Mouse (Mus musculus) urinary bladder, adult 18-20 months (tissue): ENCODE measurements around the gene Btg1.

Experiments used
- DNase-seq, 2 experiments: peaks; one replicate each; pipeline ENCODE4 v3.0.0; 2022; ENCODE audit warnings: low spot score in 2 of 2, mixed read lengths in 2 of 2

Btg1 gene

GRCm38 (mm10) chr10:96630110-96630509, 13.3 kb downstream of the Btg1 start:
- no peak for DNase-seq

DNA sequence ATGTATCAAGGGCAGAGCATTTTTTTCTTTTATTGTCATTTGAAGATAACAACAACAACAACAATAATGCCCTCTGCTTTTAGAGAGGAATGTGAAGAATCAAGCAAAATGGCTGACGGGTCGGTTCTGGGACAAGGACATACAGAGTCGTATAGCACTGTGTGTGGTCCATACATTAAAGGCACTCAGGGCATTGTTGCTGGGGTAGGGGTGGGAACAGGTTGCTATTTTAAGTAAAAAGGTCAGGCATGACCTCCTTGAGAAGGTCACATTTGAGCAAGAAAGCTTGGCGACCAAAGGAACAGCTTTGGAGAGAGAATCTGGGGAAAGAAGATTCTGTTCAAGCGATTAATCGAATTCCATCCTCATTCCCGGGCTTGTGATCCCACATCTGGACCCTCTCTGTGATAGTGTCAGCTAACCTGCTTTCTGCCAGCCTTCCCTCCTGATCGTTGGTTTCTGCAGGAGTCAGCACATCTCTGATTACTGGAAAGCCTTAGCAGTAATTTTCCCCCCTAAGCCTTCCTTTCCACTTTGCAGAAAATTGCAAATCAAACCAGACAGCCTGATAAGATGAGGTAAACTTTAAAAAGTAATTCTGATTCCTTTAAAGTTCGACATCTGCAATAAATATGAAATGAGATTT, 14.4 kb downstream of the Btg1 start:
- DNase-seq: no peak

- DNase-seq: no peak
Measured at GRCm38 (mm10) chr10:96632271-96633144, 15.7 kb downstream of the Btg1 start.

- DNase-seq: no peak
Measured at GRCm38 (mm10) chr10:96633145-96633516, 16.3 kb downstream of the Btg1 start.

DNA sequence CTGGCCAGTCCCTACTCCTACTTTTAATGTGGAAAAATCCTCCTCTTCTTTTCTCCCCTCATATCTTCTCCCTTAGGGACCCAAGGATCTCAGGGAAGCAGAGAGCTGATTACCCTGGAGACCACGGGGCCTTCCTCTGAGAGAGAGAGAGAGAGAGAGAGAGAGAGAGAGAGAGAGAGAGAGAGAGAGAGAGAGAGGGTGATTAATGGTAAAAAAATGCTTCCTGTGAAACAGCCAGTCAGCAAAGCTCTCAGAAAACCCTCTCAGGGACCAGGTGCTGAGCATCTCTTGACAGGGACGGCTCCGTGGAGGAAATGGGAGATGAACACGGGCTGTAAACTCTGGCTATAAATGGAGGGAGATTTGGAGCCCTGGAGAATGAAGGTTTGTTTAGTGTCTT, 18.7 kb downstream of the Btg1 start:
- DNase-seq: no peak

DNA sequence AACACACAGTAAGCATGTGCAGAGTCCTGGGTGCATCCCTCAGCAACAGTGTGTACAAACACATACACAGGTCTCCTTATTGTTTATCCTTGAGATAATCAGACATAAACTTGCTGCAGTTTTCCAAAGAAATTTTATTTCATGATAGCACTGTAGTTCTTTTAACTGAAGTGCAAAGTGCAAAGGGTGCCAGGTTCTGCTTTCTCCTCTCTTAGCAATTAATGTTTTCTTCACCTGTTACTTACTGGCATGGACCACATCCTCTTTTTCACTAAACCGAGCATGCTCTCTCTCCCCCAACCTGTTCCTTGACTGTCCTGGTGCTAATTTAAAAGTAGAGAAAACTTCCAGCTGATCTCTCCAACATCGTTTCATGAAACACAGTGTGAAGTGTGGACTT, 21.7 kb downstream of the Btg1 start:
- no peak for DNase-seq

DNA sequence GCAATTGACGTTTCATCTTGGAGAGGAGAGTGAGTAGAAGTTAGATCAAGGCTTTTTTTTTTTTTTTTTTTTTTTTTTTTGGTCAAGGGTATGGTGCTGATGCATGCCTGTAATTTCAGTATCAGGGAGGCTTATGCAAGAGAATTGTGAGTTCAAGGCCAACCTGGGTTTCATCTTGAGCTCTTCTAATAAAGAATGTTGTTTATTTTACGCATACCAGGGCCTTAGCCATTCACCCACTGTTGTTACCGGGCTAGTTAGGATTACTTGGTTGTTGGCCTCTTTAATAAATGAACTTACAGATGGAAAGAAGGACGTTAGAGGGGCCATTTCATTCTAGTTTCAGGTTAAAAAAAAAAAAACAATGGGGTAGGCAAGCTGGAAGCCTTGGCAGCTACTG, 25.2 kb downstream of the Btg1 start:
- DNase-seq: no peak

GRCm38 (mm10) chr10:96642751-96643150, 25.9 kb downstream of the Btg1 start:
- DNase-seq: no peak

- DNase-seq: no peak
Measured at GRCm38 (mm10) chr10:96645183-96645582, 28.4 kb downstream of the Btg1 start.

DNA sequence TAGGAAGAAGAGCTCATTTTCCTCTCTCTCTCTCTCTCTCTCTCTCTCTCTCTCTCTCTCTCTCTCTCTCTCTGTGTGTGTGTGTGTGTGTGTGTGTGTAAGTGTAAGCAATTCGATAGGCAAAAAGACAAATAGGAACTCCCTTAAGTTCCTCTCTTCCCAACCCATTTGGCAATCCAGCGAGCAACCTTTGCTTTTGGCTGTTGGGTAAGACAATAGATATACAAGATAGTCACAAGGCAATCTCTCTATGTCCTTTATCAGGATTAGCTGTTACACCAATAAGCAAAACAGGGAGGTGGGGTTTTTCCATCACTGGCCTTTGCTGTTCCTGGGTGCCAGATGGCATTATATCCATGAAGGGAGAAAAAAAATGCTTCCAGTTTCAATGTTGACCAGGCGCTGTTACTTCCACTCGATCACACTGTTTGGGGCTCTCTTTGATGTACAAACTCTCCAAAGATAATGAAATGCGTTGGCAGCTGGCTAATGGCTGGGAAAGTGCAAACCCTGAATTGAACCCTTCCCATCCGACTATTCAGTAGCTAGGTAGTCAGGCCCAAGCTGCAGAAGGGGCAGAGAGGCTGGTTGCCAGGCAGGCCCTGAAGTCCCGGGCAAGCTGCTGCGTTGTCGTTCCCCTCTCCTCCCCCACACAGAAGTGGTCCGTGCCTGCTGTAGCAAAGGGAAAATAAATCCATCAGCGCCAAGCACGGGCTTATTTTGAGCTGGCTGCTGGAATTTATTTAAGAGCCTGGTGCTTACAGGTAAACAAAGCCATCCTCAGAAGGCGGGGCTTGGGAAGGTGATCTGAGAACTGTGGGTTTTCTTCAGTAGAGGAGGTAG, 29.4 kb downstream of the Btg1 start:
- DNase-seq: no peak

DNA sequence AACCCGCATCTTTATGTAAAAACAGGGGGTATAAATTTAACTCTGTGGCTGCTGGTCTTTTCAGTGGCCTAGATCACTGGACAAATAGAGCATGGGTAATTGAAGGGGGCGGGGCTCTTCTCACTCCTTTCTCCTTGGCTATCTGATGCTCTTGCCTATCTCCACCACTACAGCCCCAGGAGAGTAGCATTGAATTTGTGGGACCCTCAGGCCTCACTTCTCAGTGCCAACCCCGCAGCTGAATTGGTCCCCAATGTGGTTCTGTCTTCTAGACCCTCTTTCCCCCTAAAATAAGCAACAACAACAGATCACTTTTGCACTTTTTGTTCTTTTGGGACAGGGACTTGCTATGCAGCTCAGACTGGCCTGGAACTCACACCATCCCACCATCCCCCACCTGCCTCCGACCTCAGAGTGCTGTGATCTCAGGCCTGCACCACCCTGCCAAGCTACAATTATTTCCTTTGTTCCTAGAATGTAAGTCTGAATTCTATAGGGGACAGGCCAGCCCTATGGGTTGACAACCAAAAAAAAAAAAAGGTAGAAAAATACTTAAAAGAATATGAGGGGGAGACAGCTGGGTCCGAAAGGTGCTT, 30.2 kb downstream of the Btg1 start:
- DNase-seq: no peak

DNA sequence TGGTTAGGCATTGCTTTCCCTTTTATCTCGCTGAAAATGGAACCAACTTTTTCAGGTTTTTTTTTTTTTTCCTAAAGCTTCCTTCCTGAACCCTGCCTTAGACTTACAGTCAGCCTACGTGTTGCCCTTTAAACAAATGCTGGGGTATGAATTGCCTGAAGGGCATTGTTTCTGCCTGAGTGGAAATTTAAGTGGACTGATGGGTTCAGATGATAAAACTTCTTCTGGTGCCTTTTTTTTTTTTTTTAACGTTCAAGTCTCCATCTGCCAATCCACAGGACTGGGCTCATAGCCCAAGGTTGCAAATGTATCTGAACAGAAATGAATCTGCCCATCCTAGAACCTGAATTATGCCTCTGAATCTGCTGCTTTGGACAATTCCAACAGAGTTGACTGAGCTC, 31.4 kb downstream of the Btg1 start:
- no peak for DNase-seq

DNA sequence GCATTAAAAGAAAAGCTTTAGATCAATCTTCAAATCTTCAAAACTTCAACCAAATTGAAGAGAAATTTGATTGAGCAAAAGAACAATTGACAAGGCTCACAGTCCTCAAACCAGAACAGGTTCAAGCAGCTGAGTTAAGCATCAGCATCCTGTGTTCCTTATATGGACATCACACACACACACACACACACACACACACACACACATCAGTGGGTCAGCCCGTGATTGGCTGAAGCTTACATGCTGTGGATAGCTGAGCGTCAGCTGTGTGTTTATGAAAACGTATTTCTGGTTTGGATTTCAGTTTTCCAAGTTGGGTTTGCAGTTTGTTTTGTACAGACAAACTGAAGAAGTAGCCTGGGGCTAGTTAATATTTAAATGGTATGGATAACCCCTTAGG, 32.7 kb downstream of the Btg1 start:
- DNase-seq: no peak

DNA sequence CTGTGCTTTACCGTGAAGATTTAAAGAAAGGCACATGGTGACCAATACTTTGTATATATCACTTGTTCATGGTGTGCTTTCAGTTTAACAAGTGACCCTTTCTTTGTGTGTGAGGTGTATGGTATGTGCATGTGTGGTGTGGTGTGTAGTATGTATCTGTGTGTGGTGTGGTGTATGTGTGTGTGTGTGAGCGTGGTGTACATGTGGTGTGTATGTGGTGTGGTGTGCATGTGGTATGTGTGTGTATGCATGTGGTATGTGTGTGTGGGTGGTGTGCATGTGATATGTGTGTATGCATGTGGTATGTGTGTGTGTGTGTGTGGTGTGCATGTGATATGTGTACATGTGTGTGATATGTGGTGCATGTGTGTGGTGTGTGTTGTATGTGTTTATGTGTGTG, 35.6 kb downstream of the Btg1 start:
- DNase-seq: no peak

- DNase-seq: no peak
Measured at GRCm38 (mm10) chr10:96653030-96653429, 36.2 kb downstream of the Btg1 start.

DNA sequence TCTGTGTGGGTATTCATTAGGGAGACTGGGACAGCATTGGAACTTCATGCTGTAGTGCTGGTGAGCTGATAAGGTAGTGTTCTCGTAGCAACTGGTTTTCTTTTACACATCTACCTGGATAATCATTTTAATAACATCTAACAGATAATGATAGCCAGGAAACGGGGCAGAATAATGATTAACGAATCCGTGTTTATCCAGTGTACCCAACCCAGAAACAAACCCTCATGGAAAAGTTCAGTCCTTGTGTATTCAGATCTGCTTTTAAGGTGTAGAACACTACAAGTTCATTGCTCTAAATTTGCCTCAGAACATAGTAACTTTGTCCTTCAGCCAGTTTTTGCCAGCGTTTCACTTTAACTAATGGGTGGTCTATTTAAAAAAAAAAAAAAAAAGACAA, 37.3 kb downstream of the Btg1 start:
- no peak for DNase-seq

- DNase-seq: no peak
Measured at GRCm38 (mm10) chr10:96654576-96654975, 37.8 kb downstream of the Btg1 start.

DNA sequence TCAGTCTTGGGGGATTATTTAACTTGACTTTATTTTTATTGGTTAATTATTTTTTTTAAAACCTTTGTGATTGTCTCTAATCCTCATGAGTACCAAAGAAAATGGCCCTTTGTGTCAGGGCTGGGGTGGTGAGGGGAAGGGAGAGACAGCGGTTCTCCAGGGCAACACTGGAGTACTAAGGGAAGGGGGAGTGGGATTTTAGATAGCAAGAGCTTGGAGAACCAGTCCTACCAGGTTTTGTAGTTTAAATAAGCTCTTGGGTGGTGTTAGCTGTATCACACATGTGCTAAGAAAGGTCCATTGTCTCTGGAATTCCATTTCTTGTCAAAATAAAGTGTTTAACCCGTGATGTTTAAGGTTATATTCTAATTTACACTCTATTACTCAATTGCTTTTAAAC, 38.3 kb downstream of the Btg1 start:
- DNase-seq: no peak

GRCm38 (mm10) chr10:96656176-96656575, 39.4 kb downstream of the Btg1 start:
- DNase-seq: no peak

GRCm38 (mm10) chr10:96658906-96659305, 42.1 kb downstream of the Btg1 start:
- DNase-seq: no peak

DNA sequence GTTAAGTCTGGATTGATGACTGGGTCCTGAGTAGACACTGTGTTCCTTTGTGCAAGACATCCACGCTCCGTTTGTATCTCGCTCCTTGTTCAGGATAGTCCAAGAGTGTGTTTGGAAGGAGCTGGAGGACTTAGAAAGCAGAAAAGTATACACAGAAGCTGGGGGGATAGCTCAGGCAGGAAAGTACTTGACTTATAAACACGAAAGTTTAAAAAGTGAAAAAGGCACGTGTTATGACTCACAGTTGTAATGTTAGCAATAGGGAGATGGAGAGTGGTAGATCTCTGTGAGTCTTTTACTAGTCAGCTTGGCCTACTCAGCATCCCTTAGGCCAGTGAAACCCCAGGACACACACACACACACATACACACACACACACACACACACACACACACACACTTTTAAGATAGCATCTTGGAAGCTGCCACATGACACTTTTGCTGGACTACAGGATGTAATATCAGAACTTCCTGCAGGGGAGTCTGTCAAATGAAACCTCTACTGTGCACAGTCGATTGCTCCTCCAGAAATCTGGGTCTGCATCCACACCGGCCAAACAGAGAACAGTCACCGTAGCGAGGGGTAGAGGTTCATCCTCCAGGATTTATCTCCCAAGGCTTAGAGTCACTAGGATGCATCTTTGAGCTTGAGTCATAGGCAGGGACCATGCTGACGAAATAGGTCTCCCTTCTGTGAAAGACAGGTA, 43.6 kb downstream of the Btg1 start:
- no peak for DNase-seq
